In the genomic region with DNA sequence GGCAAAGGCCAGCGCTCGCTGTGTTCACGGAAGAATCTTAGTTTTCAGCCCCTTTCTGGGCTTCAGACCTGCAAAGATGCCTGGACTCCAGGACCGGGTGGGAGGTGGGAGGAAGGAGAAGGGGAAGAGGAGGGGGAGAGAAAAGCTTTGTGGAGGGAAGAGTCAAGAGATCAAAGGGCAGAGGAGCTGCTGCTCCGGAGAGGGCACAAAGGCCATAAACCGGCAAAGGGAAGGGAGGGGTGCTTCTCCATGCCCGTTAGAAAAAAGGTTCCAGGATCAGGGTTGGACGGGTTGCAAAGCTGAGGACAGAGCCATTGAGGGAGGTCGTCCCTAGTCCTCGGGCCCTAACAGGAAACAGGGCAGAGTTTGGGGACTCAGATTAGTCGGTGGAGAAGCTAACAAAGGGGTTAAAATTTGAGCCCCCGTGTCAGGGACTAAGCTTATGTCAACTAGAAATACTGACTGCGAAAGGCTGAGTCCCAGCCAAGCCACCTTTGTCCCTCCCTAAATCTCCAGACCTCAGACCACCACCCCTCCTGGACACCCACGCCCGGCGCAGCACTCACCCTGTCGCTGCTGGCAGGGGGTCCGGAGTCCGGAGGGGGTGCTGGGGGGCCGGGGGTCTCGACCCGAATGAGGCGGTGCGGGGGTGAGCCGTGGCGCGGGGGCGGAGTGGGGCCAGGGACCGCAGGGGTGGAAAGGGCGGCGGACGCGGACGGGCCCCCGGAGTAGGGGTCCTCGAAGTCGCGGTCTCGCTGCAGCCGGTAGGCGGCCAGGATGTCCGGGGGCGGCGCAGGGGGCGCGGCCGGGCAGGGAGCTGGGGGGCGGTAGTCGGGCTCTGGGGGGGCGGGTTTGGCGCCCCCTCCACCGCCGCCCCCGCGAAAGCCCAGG, we compare ENCODE assay signal across 1 mouse cellular context.
TF ChIP-seq lines count a peak whose summit lies in the region.

No protein-coding gene starts in this region.

TF ChIP-seq in MEL, 35 proteins besides CTCF, POLR2A, EP300 and RAD21:
- TF ChIP-seq ELF1 (IDR thresholded peaks at IDR 0.05; ENCODE audit: low read depth, low read length) (no peak), POLR2AphosphoS5 (IDR thresholded peaks at IDR 0.05; ENCODE audit: borderline replicate concordance, low read depth, low read length) (no peak), GABPA (IDR thresholded peaks at IDR 0.05; ENCODE audit: low read depth, low read length) (no peak), TAL1 (IDR thresholded peaks at IDR 0.05; ENCODE audit: low read length) (no peak), E2F4 (IDR thresholded peaks at IDR 0.05; ENCODE audit: borderline replicate concordance, low read depth, low read length) (no peak), MAFK (IDR thresholded peaks at IDR 0.05; ENCODE audit: borderline replicate concordance, low read depth, low read length) (no peak), ZKSCAN1 (IDR thresholded peaks at IDR 0.05; ENCODE audit: low read depth, low read length) (no peak), USF1 (IDR thresholded peaks at IDR 0.05; ENCODE audit: low read depth, low read length) (no peak), RCOR1 (IDR thresholded peaks at IDR 0.05; ENCODE audit: low read depth, low read length) (no peak), ETS1 (IDR thresholded peaks at IDR 0.05; ENCODE audit: low read depth, low read length) (no peak), KAT2A (conservative IDR thresholded peaks at IDR 0.05; ENCODE audit: low read depth, low read length) (no peak), TBP (IDR thresholded peaks at IDR 0.05; ENCODE audit: low read depth, low read length) (no peak), CHD2 (IDR thresholded peaks at IDR 0.05; ENCODE audit: low read length) (no peak), USF2 (IDR thresholded peaks at IDR 0.05; ENCODE audit: borderline replicate concordance in 1 of 2, insufficient read depth in 1 of 2, low read depth in 1 of 2, low read length in 2 of 2) (no peak), MYB (IDR thresholded peaks at IDR 0.05; ENCODE audit: low read depth, low read length) (no peak), UBTF (IDR thresholded peaks at IDR 0.05; ENCODE audit: borderline replicate concordance, insufficient read depth, low read depth, low read length) (no peak), MYC (IDR thresholded peaks at IDR 0.05; ENCODE audit: low read depth, low read length) (no peak), MAX (IDR thresholded peaks at IDR 0.05; ENCODE audit: low read length) (no peak), NELFE (IDR thresholded peaks at IDR 0.05; ENCODE audit: low read depth, low read length) (no peak)
TF ChIP-seq in MEL: peak in this region for 0.
